Mouse (Mus musculus): ENCODE data around the gene Dzank1. TPM values are rescaled to one million over a fixed set of nuclear protein-coding genes. Genes with fewer than 3 reads are reported as not detected.

The Dzank1 gene
- polyA plus RNA-seq, 1 experiment from 2014 or later = 19.5 TPM

- no peaks in the 10 kb centered on the region for H3K9me3 ChIP-seq (ENCODE audit: control insufficient read depth, low read length)
- H3K9ac ChIP-seq = no peak overlapping the region
- no peak overlapping the region for H3K4me2 ChIP-seq (replicated peaks)
- H3K27me3 ChIP-seq (ENCODE audit: control insufficient read depth, insufficient read depth, low read length) = no peaks in the 10 kb centered on the region
- H3K4me1 ChIP-seq (replicated peaks; ENCODE audit: control insufficient read depth, insufficient read depth, low read length) = no peaks in the 10 kb centered on the region
- H3K27ac ChIP-seq = no peak overlapping the region
- no peak for DNase-seq (ENCODE audit: low spot score)
- peaks cover 56% of the 10 kb centered on the region for H3K36me3 ChIP-seq (replicated peaks; ENCODE audit: control insufficient read depth, insufficient read depth)
- no peak overlapping the region for H3K4me3 ChIP-seq (replicated peaks; ENCODE audit: low read length)
- 88% methylated on average over 7 of the region's 7 CpGs for WGBS
- no peak for ATAC-seq (ENCODE audit: low FRiP score)
These were observed 41.8 kb downstream of the Dzank1 start for GRCm38 (mm10) chr2:144485439-144485838.

GRCm38 (mm10) chr2:144484084-144484483 lies 43.1 kb downstream of the Dzank1 start:
- Histone ChIP-seq H3K9me3 (ENCODE audit: control insufficient read depth, low read length) (no peaks in the 10 kb centered on the region), H3K27ac (no peak overlapping the region), H3K36me3 (replicated peaks; ENCODE audit: control insufficient read depth, insufficient read depth) (peaks cover 56% of the 10 kb centered on the region), H3K9ac (no peak overlapping the region), H3K4me1 (replicated peaks; ENCODE audit: control insufficient read depth, insufficient read depth, low read length) (no peaks in the 10 kb centered on the region), H3K4me3 (replicated peaks; ENCODE audit: low read length) (no peak overlapping the region), H3K4me2 (replicated peaks) (no peak overlapping the region), H3K27me3 (ENCODE audit: control insufficient read depth, insufficient read depth, low read length) (no peaks in the 10 kb centered on the region)
- WGBS = 69% methylated on average over 1 of the region's 1 CpGs
- ATAC-seq (ENCODE audit: low FRiP score) (no peak), DNase-seq (ENCODE audit: low spot score) (no peak)

GRCm38 (mm10) chr2:144479421-144479820 lies 47.8 kb downstream of the Dzank1 start:
- H3K36me3 ChIP-seq (replicated peaks; ENCODE audit: control insufficient read depth, insufficient read depth) = peaks cover 70% of the 10 kb centered on the region
- no peak for ATAC-seq (ENCODE audit: low FRiP score)

GRCm38 (mm10) chr2:144467203-144467602 lies 60.0 kb downstream of the Dzank1 start:
- H3K27ac ChIP-seq = no peak overlapping the region
- DNase-seq (ENCODE audit: low spot score) (no peak), ATAC-seq (ENCODE audit: low FRiP score) (no peak)
- no peaks in the 10 kb centered on the region for H3K27me3 ChIP-seq (ENCODE audit: control insufficient read depth, insufficient read depth, low read length)
- H3K4me1 ChIP-seq (replicated peaks; ENCODE audit: control insufficient read depth, insufficient read depth, low read length) = no peaks in the 10 kb centered on the region
- peaks cover 11% of the 10 kb centered on the region; the same call in 1 of the 2 replicates for H3K36me3 ChIP-seq (replicated peaks; ENCODE audit: control insufficient read depth, insufficient read depth)
- H3K4me3 ChIP-seq (replicated peaks; ENCODE audit: low read length) = no peak overlapping the region
- H3K4me2 ChIP-seq (replicated peaks) = no peak overlapping the region
- H3K9me3 ChIP-seq (ENCODE audit: control insufficient read depth, low read length) = no peaks in the 10 kb centered on the region
- WGBS = 81% methylated on average over 5 of the region's 5 CpGs
- H3K9ac ChIP-seq = no peak overlapping the region

More at GRCm38 (mm10) chr2:144479421-144479820, 47.8 kb downstream of the Dzank1 start:
- H3K4me1 ChIP-seq (replicated peaks; ENCODE audit: control insufficient read depth, insufficient read depth, low read length) = no peaks in the 10 kb centered on the region
- H3K4me3 ChIP-seq (replicated peaks; ENCODE audit: low read length) = no peak overlapping the region
- WGBS = 83% methylated on average over 2 of the region's 2 CpGs
- no peaks in the 10 kb centered on the region for H3K9me3 ChIP-seq (ENCODE audit: control insufficient read depth, low read length)
- no peak overlapping the region for H3K27ac ChIP-seq
- no peak overlapping the region for H3K4me2 ChIP-seq (replicated peaks)
- no peak for DNase-seq (ENCODE audit: low spot score)
- H3K27me3 ChIP-seq (ENCODE audit: control insufficient read depth, insufficient read depth, low read length) = no peaks in the 10 kb centered on the region
- no peak overlapping the region for H3K9ac ChIP-seq

GRCm38 (mm10) chr2:144465876-144466575 lies 61.2 kb downstream of the Dzank1 start:
- no peaks in the 10 kb centered on the region for H3K9me3 ChIP-seq (ENCODE audit: control insufficient read depth, low read length)
- H3K4me3 ChIP-seq (replicated peaks; ENCODE audit: low read length) = no peak overlapping the region
- H3K36me3 ChIP-seq (replicated peaks; ENCODE audit: control insufficient read depth, insufficient read depth) = peaks cover 5% of the 10 kb centered on the region; the same call in 1 of the 2 replicates
- no peak overlapping the region for H3K27ac ChIP-seq
- no peak overlapping the region for H3K4me2 ChIP-seq (replicated peaks)
- DNase-seq (ENCODE audit: low spot score) = no peak
- H3K27me3 ChIP-seq (ENCODE audit: control insufficient read depth, insufficient read depth, low read length) = no peaks in the 10 kb centered on the region
- no peaks in the 10 kb centered on the region for H3K4me1 ChIP-seq (replicated peaks; ENCODE audit: control insufficient read depth, insufficient read depth, low read length)
- 83% methylated on average over 14 of the region's 14 CpGs for WGBS
- no peak overlapping the region for H3K9ac ChIP-seq
- ATAC-seq (ENCODE audit: low FRiP score) = no peak

- no peak for DNase-seq (ENCODE audit: low spot score)
- ATAC-seq (ENCODE audit: low FRiP score) = no peak
- WGBS = 80% methylated on average over 9 of the region's 9 CpGs
These were observed 62.1 kb downstream of the Dzank1 start for GRCm38 (mm10) chr2:144464799-144465760.

GRCm38 (mm10) chr2:144464182-144464581 lies 63.0 kb downstream of the Dzank1 start:
- peaks cover 5% of the 10 kb centered on the region; the same call in 1 of the 2 replicates for H3K36me3 ChIP-seq (replicated peaks; ENCODE audit: control insufficient read depth, insufficient read depth)
- 74% methylated on average over 7 of the region's 7 CpGs for WGBS
- H3K27me3 ChIP-seq (ENCODE audit: control insufficient read depth, insufficient read depth, low read length) = no peaks in the 10 kb centered on the region
- peaks cover 8% of the 10 kb centered on the region; the same call in 1 of the 2 replicates for H3K4me1 ChIP-seq (replicated peaks; ENCODE audit: control insufficient read depth, insufficient read depth, low read length)
- no peaks in the 10 kb centered on the region for H3K9me3 ChIP-seq (ENCODE audit: control insufficient read depth, low read length)
- no peak overlapping the region for H3K27ac ChIP-seq
- no peak overlapping the region for H3K4me2 ChIP-seq (replicated peaks)
- DNase-seq (ENCODE audit: low spot score) (no peak), ATAC-seq (ENCODE audit: low FRiP score) (no peak)
- H3K4me3 ChIP-seq (replicated peaks; ENCODE audit: low read length) = no peak overlapping the region
- H3K9ac ChIP-seq = no peak overlapping the region

More at GRCm38 (mm10) chr2:144464799-144465760, 62.1 kb downstream of the Dzank1 start:
- Histone ChIP-seq H3K27ac (no peak overlapping the region), H3K27me3 (ENCODE audit: control insufficient read depth, insufficient read depth, low read length) (no peaks in the 10 kb centered on the region), H3K9ac (no peak overlapping the region), H3K4me3 (replicated peaks; ENCODE audit: low read length) (no peak overlapping the region), H3K4me1 (replicated peaks; ENCODE audit: control insufficient read depth, insufficient read depth, low read length) (0 out of 2 replicates have a peak, but pooled peaks cover under 1% of the 10 kb centered on the region), H3K36me3 (replicated peaks; ENCODE audit: control insufficient read depth, insufficient read depth) (peaks cover 5% of the 10 kb centered on the region; the same call in 1 of the 2 replicates), H3K4me2 (replicated peaks) (no peak overlapping the region), H3K9me3 (ENCODE audit: control insufficient read depth, low read length) (no peaks in the 10 kb centered on the region)

GRCm38 (mm10) chr2:144458975-144459754 lies 68.0 kb downstream of the Dzank1 start:
- 5% methylated on average over 25 of the region's 25 CpGs for WGBS

More at GRCm38 (mm10) chr2:144458975-144459754, 68.0 kb downstream of the Dzank1 start:
- Histone ChIP-seq H3K9me3 (ENCODE audit: control insufficient read depth, low read length) (no peaks in the 10 kb centered on the region), H3K4me2 (replicated peaks) (peak overlapping the region; percentile 56), H3K9ac (peak overlapping the region; percentile 60), H3K27me3 (ENCODE audit: control insufficient read depth, insufficient read depth, low read length) (peaks cover 24% of the 10 kb centered on the region), H3K4me1 (replicated peaks; ENCODE audit: control insufficient read depth, insufficient read depth, low read length) (peaks cover 12% of the 10 kb centered on the region), H3K27ac (peak overlapping the region; percentile 70), H3K36me3 (replicated peaks; ENCODE audit: control insufficient read depth, insufficient read depth) (no peaks in the 10 kb centered on the region), H3K4me3 (replicated peaks; ENCODE audit: low read length) (peak overlapping the region; percentile 47)
- peak; percentile 81 for DNase-seq (ENCODE audit: low spot score)
- peak; percentile 98 for ATAC-seq (ENCODE audit: low FRiP score)

Measured in hindbrain, embryonic 14.5 days (tissue).